Mouse (Mus musculus) embryonic facial prominence, embryonic 14.5 days (tissue): ENCODE results near the gene Hepacam. TPM values are rescaled to one million over a fixed set of nuclear protein-coding genes. Genes with fewer than 3 reads are reported as not detected.
A peak's percentile ranks its signal among the peaks of the same experiment; 100 is the strongest.

ENCODE experiments used
- ATAC-seq: fragments of 200-750 bp; cut with Nextera tagmentation; 2 replicates; pipeline ENCODE4 v1.8.0; 2017; ENCODE audit warnings: low read depth, moderate number of reproducible peaks, moderate TSS enrichment
- DNase-seq: peaks from one replicate; pipeline ENCODE4 v3.0.0-alpha.2; 2015; ENCODE audit warnings: low spot score
- H3K27ac ChIP-seq: fragments of 300-500 bp; sonication (generic); replicated peaks from 2 replicates; pipeline ENCODE4 v1.5.1; 2014; ENCODE audit warnings: low read depth, mild to moderate bottlenecking, low read length, moderate library complexity
- H3K27me3 ChIP-seq: fragments of 300-500 bp; sonication (generic); replicated peaks from 2 replicates; pipeline ENCODE4 v1.6.1; 2014; ENCODE audit warnings: low read length; ENCODE audit not compliant: control insufficient read depth, insufficient read depth
- H3K36me3 ChIP-seq: fragments of 300-500 bp; sonication (generic); 2 replicates; pipeline ENCODE4 v1.6.1; 2014; ENCODE audit warnings: low read length, mixed read lengths; ENCODE audit not compliant: control insufficient read depth, insufficient read depth
- H3K4me1 ChIP-seq: fragments of 300-500 bp; sonication (generic); 2 replicates; pipeline ENCODE4 v1.6.1; 2014; ENCODE audit warnings: antibody characterized with exemption, low read length; ENCODE audit not compliant: control insufficient read depth, insufficient read depth
- H3K4me2 ChIP-seq: fragments of 300-500 bp; sonication (generic); 2 replicates; pipeline ENCODE4 v1.6.1; 2014; ENCODE audit warnings: low read depth, mild to moderate bottlenecking, low read length, moderate library complexity, mixed read lengths
- H3K4me3 ChIP-seq: fragments of 300-500 bp; sonication (generic); 2 replicates; pipeline ENCODE4 v1.5.1; 2014; ENCODE audit warnings: low read depth, mild to moderate bottlenecking, low read length
- H3K9ac ChIP-seq: fragments of 300-500 bp; sonication (generic); 2 replicates; pipeline ENCODE4 v1.6.1; 2014; ENCODE audit warnings: low read depth, mild to moderate bottlenecking, low read length, moderate library complexity, mixed read lengths
- H3K9me3 ChIP-seq: fragments of 300-500 bp; sonication (generic); 2 replicates; pipeline ENCODE4 v1.6.1; 2016; ENCODE audit warnings: low read length; ENCODE audit not compliant: control insufficient read depth
- WGBS: fragments of 180-500 bp; shearing (Covaris S2); extraction: QIAGEN DNeasy Blood & Tissue Kit; methylation state at CpG from one replicate; pipeline ENCODE4 v1.1.7; 2014; 5-methylcytosine and 5-hydroxymethylcytosine counted together
- polyA plus RNA-seq: library from polyadenylated mRNA; unstranded; fragments of >200 nt; fragmentation: Nextera tagmentation; extraction: Ambion mirVana; gene quantifications from 2 replicates; pipeline ENCODE4 v1.2.1, GENCODE M21; 2014

Gene Hepacam
- polyA plus RNA-seq, 1 experiment from 2014 or later, result 0.14 TPM

DNA sequence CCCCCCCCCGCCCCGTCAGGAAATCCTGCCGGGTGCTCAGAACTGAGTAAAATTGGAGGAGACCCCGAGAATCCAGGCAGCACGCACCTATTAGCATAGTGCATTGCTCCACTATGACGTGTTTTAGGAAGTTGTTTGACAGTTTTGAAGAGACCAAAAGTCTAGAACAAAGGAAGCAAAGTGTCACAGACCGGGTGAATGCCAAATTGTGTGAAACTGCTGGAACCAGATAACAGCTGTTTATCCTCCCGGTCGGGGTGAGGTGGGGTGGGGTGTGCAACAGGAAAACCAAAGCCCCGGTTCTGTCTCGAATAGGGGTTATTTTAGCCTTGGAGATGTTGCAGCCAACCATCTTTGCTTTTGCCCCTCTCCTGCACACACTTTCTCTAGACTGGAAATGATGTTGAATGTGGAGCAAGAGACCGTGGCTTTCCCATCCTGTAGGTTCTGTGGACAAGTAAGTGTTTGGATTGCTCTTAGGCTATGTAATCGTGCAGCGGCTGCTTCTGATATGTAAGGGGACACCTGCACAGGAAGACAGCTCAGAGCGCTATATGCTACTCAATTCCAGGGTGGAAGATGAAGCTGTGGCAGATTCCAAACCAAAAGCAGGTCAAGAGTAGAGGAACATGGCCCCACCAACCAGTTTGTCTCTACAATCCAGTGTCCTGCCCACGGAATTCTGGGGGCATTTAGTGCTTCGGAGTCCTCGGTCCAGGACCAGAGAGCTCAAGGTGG, 66.8 kb downstream of the Hepacam start:
- Histone ChIP-seq H3K27me3 (peaks cover 72% of the 10 kb centered on the region), H3K9ac (no peak overlapping the region), H3K4me3 (peak overlapping the region; percentile 19; the same call in 1 of the 2 replicates), H3K27ac (no peak overlapping the region), H3K9me3 (peaks cover 3% of the 10 kb centered on the region; the same call in 1 of the 2 replicates), H3K4me2 (peak overlapping the region; percentile 57; the same call in 1 of the 2 replicates), H3K4me1 (no peaks in the 10 kb centered on the region), H3K36me3 (no peaks in the 10 kb centered on the region)
- ATAC-seq (no peak), DNase-seq (no peak)
- 2% methylated on average over 18 of the region's 18 CpGs for WGBS

- H3K4me2 ChIP-seq, result no peak overlapping the region
- H3K4me1 ChIP-seq, result no peaks in the 10 kb centered on the region
- ATAC-seq, result no peak
- H3K27me3 ChIP-seq, result peaks cover 63% of the 10 kb centered on the region
- no peak overlapping the region for H3K27ac ChIP-seq
- H3K36me3 ChIP-seq, result no peaks in the 10 kb centered on the region
- DNase-seq, result no peak
- peaks cover 3% of the 10 kb centered on the region; the same call in 1 of the 2 replicates for H3K9me3 ChIP-seq
- under 1% methylated on average over 14 of the region's 14 CpGs for WGBS
- no peak overlapping the region for H3K9ac ChIP-seq
- H3K4me3 ChIP-seq, result no peak overlapping the region
Measured at GRCm38 (mm10) chr9:37434932-37435331, 67.8 kb downstream of the Hepacam start.

DNA sequence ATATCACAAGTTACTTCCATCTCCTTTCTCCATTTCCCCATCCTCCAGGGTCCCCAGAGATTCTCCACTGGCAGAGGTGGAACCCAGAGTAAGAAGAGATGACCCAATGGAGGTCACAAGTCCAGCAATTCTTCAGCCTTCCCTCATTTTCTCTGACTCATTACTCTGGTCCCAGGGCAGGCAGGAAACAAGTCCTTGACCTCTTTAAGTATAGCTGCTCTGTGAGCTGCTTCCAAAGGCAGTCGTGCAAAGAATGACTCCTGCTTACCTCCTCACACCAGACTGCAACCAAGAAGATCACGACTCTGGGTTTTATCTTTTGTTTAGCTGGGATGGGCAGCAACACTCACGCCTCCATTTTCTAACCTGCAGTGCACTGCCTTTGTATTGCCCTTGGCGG, 68.5 kb downstream of the Hepacam start:
- no peak overlapping the region for H3K4me2 ChIP-seq
- H3K27ac ChIP-seq, result no peak overlapping the region
- no peak overlapping the region for H3K4me3 ChIP-seq
- DNase-seq, result no peak
- 10% methylated on average over 4 of the region's 4 CpGs for WGBS
- H3K4me1 ChIP-seq, result no peaks in the 10 kb centered on the region
- H3K27me3 ChIP-seq, result peaks cover 57% of the 10 kb centered on the region
- H3K9ac ChIP-seq, result no peak overlapping the region
- H3K36me3 ChIP-seq, result no peaks in the 10 kb centered on the region
- ATAC-seq, result no peak
- H3K9me3 ChIP-seq, result peaks cover 3% of the 10 kb centered on the region; the same call in 1 of the 2 replicates

Other genes starting within 250 kb of the Hepacam start
- 9.5 and 10.6 TPM in 2 replicates for gene Pknox2, start 219.9 kb upstream of the Hepacam start, polyA plus RNA-seq
- gene Tmem218, start 159.1 kb upstream of the Hepacam start, polyA plus RNA-seq, result 10.5 and 14.2 TPM in 2 replicates
- gene Slc37a2, start 111.6 kb upstream of the Hepacam start, polyA plus RNA-seq, result 4.2 and 6.6 TPM in 2 replicates
- 6.0 and 6.9 TPM in 2 replicates for gene Ccdc15, start 18.9 kb upstream of the Hepacam start, polyA plus RNA-seq
- gene Robo4, start 34.5 kb downstream of the Hepacam start, polyA plus RNA-seq, result 10.8 and 12.4 TPM in 2 replicates
- gene Robo3, start 65.9 kb downstream of the Hepacam start, polyA plus RNA-seq, result 0.08 and 0.15 TPM in 2 replicates
- gene Msantd2, start 122.0 kb downstream of the Hepacam start, polyA plus RNA-seq, result 24.9 and 25.0 TPM in 2 replicates
- 52.0 and 54.0 TPM in 2 replicates for gene Esam, start 160.7 kb downstream of the Hepacam start, polyA plus RNA-seq
- gene Vsig2, start 171.9 kb downstream of the Hepacam start, polyA plus RNA-seq, result 1.2 and 1.5 TPM in 2 replicates
- gene Nrgn, start 185.6 kb downstream of the Hepacam start, polyA plus RNA-seq, result 7.0 and 8.8 TPM in 2 replicates
- 13.4 and 13.9 TPM in 2 replicates for gene Siae, start 188.3 kb downstream of the Hepacam start, polyA plus RNA-seq
- gene Spa17, start 246.4 kb downstream of the Hepacam start, polyA plus RNA-seq, result 6.9 and 10.2 TPM in 2 replicates